Mouse (Mus musculus): Measurements from ENCODE around the gene Zfp969. TPM values are rescaled to one million over a fixed set of nuclear protein-coding genes. Genes with fewer than 3 reads are reported as not detected.
"Not testable (repeated sequence)": the region's sequence is repeated elsewhere in the genome, so short reads cannot be mapped to it uniquely, and the experiment has no call there.

Gene Zfp969
- polyA plus RNA-seq (2015; fragmentation: Nextera tagmentation; extraction: Ambion mirVana) = 22.9 and 23.3 TPM in 2 replicates

DNA sequence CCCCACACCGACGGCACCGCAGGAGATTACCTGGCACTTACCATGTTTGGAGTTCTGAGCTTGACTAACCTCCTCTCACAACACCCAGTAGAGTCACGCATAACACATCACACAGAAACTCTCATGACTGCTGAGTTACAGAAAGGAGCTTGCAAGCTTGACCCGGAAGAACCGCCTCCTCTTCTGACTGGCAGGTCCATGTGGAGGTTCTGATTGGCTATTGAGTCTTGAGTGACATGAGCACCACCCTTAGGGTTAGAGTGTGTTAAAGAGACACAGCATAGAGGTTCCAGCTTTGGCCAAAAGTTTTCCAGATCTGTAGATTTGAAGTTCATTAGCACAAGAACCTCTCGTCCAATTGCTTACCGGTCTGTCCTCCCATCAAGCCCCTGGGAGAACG lies at the start of gene Zfp969:
Gene Zfp969 (minus strand): TSS at position 101 of the 400 bp plus-strand sequence.
- not testable (repeated sequence) for H3K4me3 ChIP-seq (ENCODE audit: low read depth, low read length); H3K4me2 ChIP-seq (replicated peaks; ENCODE audit: low read depth); H3K9ac ChIP-seq (ENCODE audit: low read depth, low read length); H3K27me3 ChIP-seq (replicated peaks; ENCODE audit: control insufficient read depth, insufficient read depth, low read length); ATAC-seq; H3K9me3 ChIP-seq (ENCODE audit: control insufficient read depth); H3K27ac ChIP-seq (ENCODE audit: low read depth, low read length); H3K4me1 ChIP-seq (replicated peaks; ENCODE audit: control insufficient read depth, insufficient read depth, low read length); H3K36me3 ChIP-seq (ENCODE audit: control insufficient read depth, insufficient read depth)
- no CpG with 5 or more reads among the region's 9 CpGs for WGBS

DNA sequence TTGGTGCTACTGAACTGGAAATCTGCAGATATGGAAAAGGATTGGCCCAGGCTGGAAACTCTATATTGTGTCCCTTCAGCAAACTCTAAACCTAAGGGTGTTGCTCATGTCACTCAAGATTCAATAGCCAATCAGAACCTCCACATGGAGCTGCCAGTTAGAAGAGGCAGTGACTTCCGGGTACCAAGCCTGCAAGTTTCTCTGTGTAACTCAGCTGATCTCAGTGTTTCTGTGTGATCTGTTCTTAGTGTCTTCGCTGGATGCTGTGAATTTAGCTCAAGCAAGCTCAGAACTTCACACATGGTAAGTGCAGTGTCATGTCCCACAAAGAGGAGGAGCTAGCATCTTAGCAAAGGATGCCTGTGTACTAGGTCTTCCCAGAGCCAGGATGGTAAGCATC lies 37.8 kb upstream of the Zfp969 start, which contains the start of gene Gm2007:
Gene Gm2007 (plus strand): TSS at position 301 of the 400 bp plus-strand sequence.
- H3K9ac ChIP-seq (ENCODE audit: low read depth, low read length); H3K9me3 ChIP-seq (ENCODE audit: control insufficient read depth); H3K27ac ChIP-seq (ENCODE audit: low read depth, low read length); H3K4me2 ChIP-seq (replicated peaks; ENCODE audit: low read depth); H3K4me3 ChIP-seq (ENCODE audit: low read depth, low read length); H3K27me3 ChIP-seq (replicated peaks; ENCODE audit: control insufficient read depth, insufficient read depth, low read length); H3K36me3 ChIP-seq (ENCODE audit: control insufficient read depth, insufficient read depth); ATAC-seq; H3K4me1 ChIP-seq (replicated peaks; ENCODE audit: control insufficient read depth, insufficient read depth, low read length): not testable (repeated sequence)
- WGBS = no CpG with 5 or more reads among the region's 2 CpGs

GRCm38 (mm10) chr2:175643678-175644077 lies 59.8 kb downstream of the Zfp969 start, which contains the start of gene Gm11007:
Gene Gm11007, plus strand, starts transcription at chr2:175643978.
- H3K27ac ChIP-seq (ENCODE audit: low read depth, low read length); H3K36me3 ChIP-seq (ENCODE audit: control insufficient read depth, insufficient read depth); H3K27me3 ChIP-seq (replicated peaks; ENCODE audit: control insufficient read depth, insufficient read depth, low read length); H3K9ac ChIP-seq (ENCODE audit: low read depth, low read length); H3K4me3 ChIP-seq (ENCODE audit: low read depth, low read length); H3K4me1 ChIP-seq (replicated peaks; ENCODE audit: control insufficient read depth, insufficient read depth, low read length); H3K4me2 ChIP-seq (replicated peaks; ENCODE audit: low read depth); ATAC-seq; H3K9me3 ChIP-seq (ENCODE audit: control insufficient read depth): not testable (repeated sequence)
- whole genome bisulfite sequencing = no CpG with 5 or more reads among the region's 2 CpGs

Other genes starting within 250 kb of the Zfp969 start
- gene Zfp965, start 233.7 kb downstream of the Zfp969 start, polyA plus RNA-seq (2015; fragmentation: Nextera tagmentation; extraction: Ambion mirVana) = 2.9 and 4.8 TPM in 2 replicates
- 1.6 TPM in 1 of 2 replicates, not detected in the other for gene Gm11007, start 59.7 kb downstream of the Zfp969 start, polyA plus RNA-seq (2015; fragmentation: Nextera tagmentation; extraction: Ambion mirVana)
- gene Gm2007, start 37.9 kb upstream of the Zfp969 start, polyA plus RNA-seq (2015; fragmentation: Nextera tagmentation; extraction: Ambion mirVana) = 1.6 TPM in 1 of 2 replicates, not detected in the other
- 1.1 TPM in 2 replicates for gene Gm14288, start 97.4 kb upstream of the Zfp969 start, polyA plus RNA-seq (2015; fragmentation: Nextera tagmentation; extraction: Ambion mirVana)
- 7.9 and 9.3 TPM in 2 replicates for gene Gm6710, start 165.6 kb upstream of the Zfp969 start, polyA plus RNA-seq (2015; fragmentation: Nextera tagmentation; extraction: Ambion mirVana)
- 0.42 and 0.68 TPM in 2 replicates for gene Zfp966, start 227.5 kb upstream of the Zfp969 start, polyA plus RNA-seq (2015; fragmentation: Nextera tagmentation; extraction: Ambion mirVana)